Mouse (Mus musculus) lung, adult 2 months (tissue): ENCODE measurements around the gene Tceal5.

Source experiments
- CTCF ChIP-seq: fragments of 200-500 bp; IDR thresholded peaks from 2 replicates; pipeline ENCODE4 v1.5.1; 2011; ENCODE audit warnings: mild to moderate bottlenecking, low read length, control low read depth; ENCODE audit not compliant: insufficient read depth
- POLR2A ChIP-seq: fragments of 200-500 bp; IDR thresholded peaks from 2 replicates; pipeline ENCODE4 v1.6.1; 2011; ENCODE audit warnings: low read depth, mild to moderate bottlenecking, control low read depth, low read length, borderline replicate concordance; ENCODE audit errors: extremely low read depth

DNA sequence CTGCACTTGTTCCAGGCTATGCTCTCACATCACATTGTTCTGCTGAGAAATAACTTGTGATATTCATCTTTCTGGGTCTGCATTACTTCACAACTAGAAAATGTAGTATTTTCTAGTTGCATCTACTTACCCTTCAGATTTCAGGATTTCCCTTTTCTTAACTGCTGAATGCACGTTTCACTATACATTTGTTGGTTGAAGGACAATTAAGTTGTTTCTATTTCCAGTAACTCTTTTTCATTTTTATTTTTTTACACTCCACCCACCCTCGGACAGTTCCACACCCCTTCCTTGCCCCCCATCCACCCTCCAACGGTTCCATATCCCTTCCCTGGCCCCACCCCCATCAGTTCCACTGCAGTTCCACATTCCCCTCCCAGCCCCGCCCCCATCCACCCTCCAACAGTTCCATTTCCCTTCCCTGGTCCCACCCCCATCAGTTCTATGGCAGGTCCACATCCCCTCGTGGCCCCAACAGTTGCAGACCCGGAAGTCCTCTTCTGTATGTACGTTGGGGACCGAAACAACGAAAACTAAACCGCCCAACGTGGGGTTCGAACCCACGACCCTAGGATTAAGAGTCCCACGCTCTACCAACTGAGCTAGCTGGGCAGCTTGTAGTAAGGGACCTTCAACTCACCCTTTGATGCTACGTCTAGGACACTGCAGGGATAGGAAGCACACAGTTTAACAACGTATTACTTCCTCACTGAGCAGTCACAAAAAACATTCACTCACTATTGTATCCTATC lies 8.3 kb downstream of the Tceal5 start:
- TF ChIP-seq CTCF (no peak), POLR2A (no peak)
